Mouse (Mus musculus) liver, embryonic 14.5 days (tissue): Measurements from ENCODE around the gene Bnc2.

Source experiments
- CTCF ChIP-seq: IDR thresholded peaks from 2 replicates; pipeline ENCODE4 v1.5.1; 2016; ENCODE audit warnings: antibody characterized with exemption, low read depth, control low read depth
- EP300 ChIP-seq: IDR thresholded peaks from 2 replicates; pipeline ENCODE4 v1.6.1; 2016; ENCODE audit warnings: antibody characterized with exemption, low read depth

GRCm38 (mm10) chr4:84456198-84456852 lies 218.8 kb downstream of the Bnc2 start:
- no peak for TF ChIP-seq CTCF
- TF ChIP-seq EP300, result no peak
